Mouse (Mus musculus) kidney, adult 2 months (tissue): ENCODE results near the gene Pdhb. TPM values are rescaled to one million over a fixed set of nuclear protein-coding genes. Genes with fewer than 3 reads are reported as not detected.
"Not testable (repeated sequence)": the region's sequence is repeated elsewhere in the genome, so short reads cannot be mapped to it uniquely, and the experiment has no call there.

ENCODE experiments used
- DNase-seq: peaks from one replicate; pipeline ENCODE4 v3.0.0; 2021
- H3K27ac ChIP-seq: fragments of 200-500 bp; 2 replicates; pipeline ENCODE4 v1.5.1; 2012; ENCODE audit warnings: low read depth, low read length, control low read depth, inconsistent platforms; ENCODE audit not compliant: insufficient read depth
- H3K27me3 ChIP-seq: fragments of 200-500 bp; replicated peaks from 2 replicates; pipeline ENCODE4 v1.6.1; 2012; ENCODE audit warnings: mild to moderate bottlenecking, moderate library complexity, low read length, inconsistent platforms; ENCODE audit not compliant: control insufficient read depth, insufficient read depth
- H3K36me3 ChIP-seq: fragments of 200-500 bp; 2 replicates; pipeline ENCODE4 v1.6.1; 2012; ENCODE audit warnings: mild to moderate bottlenecking, moderate library complexity, low read length, inconsistent platforms; ENCODE audit not compliant: control insufficient read depth, insufficient read depth
- H3K4me1 ChIP-seq: fragments of 200-500 bp; 2 replicates; pipeline ENCODE4 v1.6.1; 2011; ENCODE audit warnings: low read length; ENCODE audit not compliant: control insufficient read depth, insufficient read depth
- H3K4me3 ChIP-seq: fragments of 200-500 bp; 2 replicates; pipeline ENCODE4 v1.5.1; 2011; ENCODE audit warnings: mild to moderate bottlenecking, low read depth, low read length, control low read depth; ENCODE audit not compliant: insufficient read depth
- CTCF ChIP-seq: fragments of 200-500 bp; conservative IDR thresholded peaks from 2 replicates; pipeline ENCODE4 v1.5.1; 2011; ENCODE audit warnings: low read depth, mild to moderate bottlenecking, control low read depth, low read length, moderate library complexity, mixed read lengths; ENCODE audit not compliant: insufficient read depth, insufficient read length
- POLR2A ChIP-seq: fragments of 200-500 bp; IDR thresholded peaks from one replicate; pipeline ENCODE4 v1.6.1; 2011; ENCODE audit warnings: low read depth, low read length, control low read depth
- WGBS: fragments of 180-500 bp; shearing (Covaris S2); methylation state at CpG from one replicate; pipeline ENCODE4 v1.1.7; 2018; 5-methylcytosine and 5-hydroxymethylcytosine counted together
- polyA plus RNA-seq: library from polyadenylated mRNA; depleted of rRNA; stranded (reverse); fragments of >200 nt; gene quantifications from 2 replicates; pipeline ENCODE4 v1.2.3, GENCODE M21; 2012

The Pdhb gene
- polyA plus RNA-seq, 1 experiment = 134 TPM

- H3K36me3 ChIP-seq = no peaks in the 10 kb centered on the region
- no peaks in the 10 kb centered on the region for H3K27me3 ChIP-seq
- peaks cover 3% of the 10 kb centered on the region; the same call in 1 of the 2 replicates for H3K4me1 ChIP-seq
- H3K27ac ChIP-seq = no peak overlapping the region
- no peak overlapping the region for H3K4me3 ChIP-seq
- no peak for DNase-seq
- no peak for TF ChIP-seq POLR2A
- no peak for TF ChIP-seq CTCF
- 86% methylated on average over 8 of the region's 8 CpGs for WGBS
Measured at GRCm38 (mm10) chr14:8132789-8133188, 40.0 kb downstream of the Pdhb start.

GRCm38 (mm10) chr14:8127971-8128370 is 44.9 kb downstream of the Pdhb start:
- TF ChIP-seq POLR2A = no peak
- no peak for TF ChIP-seq CTCF
- WGBS = 75% methylated on average over 5 of the region's 5 CpGs
- Histone ChIP-seq H3K4me1 (no peaks in the 10 kb centered on the region), H3K4me3 (no peak overlapping the region), H3K27ac (no peak overlapping the region), H3K27me3 (no peaks in the 10 kb centered on the region), H3K36me3 (no peaks in the 10 kb centered on the region)
- DNase-seq = no peak

GRCm38 (mm10) chr14:8124046-8124881 is 48.6 kb downstream of the Pdhb start:
- H3K4me3 ChIP-seq = no peak overlapping the region
- no peak for DNase-seq
- H3K4me1 ChIP-seq = no peaks in the 10 kb centered on the region
- no peaks in the 10 kb centered on the region for H3K36me3 ChIP-seq
- no peaks in the 10 kb centered on the region for H3K27me3 ChIP-seq
- WGBS = 74% methylated on average over 7 of the region's 7 CpGs
- no peak overlapping the region for H3K27ac ChIP-seq
- TF ChIP-seq POLR2A (no peak), CTCF (no peak)

DNA sequence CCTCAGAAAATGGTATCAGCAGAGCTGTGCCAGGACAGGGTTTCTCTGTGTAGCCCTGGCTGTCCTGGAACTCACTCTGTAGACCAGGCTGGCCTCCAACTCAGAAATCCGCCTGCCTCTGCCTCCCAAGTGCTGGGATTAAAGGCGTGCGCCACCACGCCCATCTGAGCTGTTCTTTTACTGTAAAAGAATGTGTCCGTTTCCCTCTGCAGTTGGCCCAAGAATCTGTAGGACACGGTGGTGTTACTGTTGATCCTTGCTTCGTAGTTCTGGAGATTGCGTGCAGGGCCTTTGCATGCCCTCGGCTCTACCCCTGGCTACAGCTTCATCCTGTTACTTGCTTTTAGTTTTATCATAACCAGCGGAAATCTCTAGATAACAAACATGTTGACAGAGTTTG is 49.2 kb downstream of the Pdhb start:
- not testable (repeated sequence) for H3K4me1 ChIP-seq, H3K27me3 ChIP-seq, H3K36me3 ChIP-seq, H3K27ac ChIP-seq, DNase-seq, H3K4me3 ChIP-seq
- 96% methylated on average over 10 of the region's 10 CpGs for WGBS

DNA sequence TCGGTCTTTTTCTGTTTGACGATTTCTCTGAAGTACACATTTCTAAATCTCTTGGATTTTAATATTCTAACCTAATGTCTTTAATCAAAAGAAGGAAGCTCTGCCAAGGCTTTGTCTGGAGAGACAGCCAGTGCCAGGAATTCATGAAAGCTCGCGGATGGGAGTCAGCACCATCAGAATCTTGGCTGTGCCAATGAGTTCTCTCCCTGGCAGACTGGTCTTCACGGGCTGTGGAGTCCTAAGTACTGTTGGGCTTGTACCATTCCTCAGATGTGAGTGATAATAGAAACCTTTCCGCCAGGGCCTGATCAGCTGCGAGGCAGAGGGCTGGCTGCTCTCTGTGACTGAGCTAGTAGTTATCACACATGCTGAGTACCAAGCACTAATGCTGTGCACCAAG is 49.7 kb downstream of the Pdhb start:
- no peak overlapping the region for H3K4me3 ChIP-seq
- no peaks in the 10 kb centered on the region for H3K36me3 ChIP-seq
- no peak for DNase-seq
- WGBS = 79% methylated on average over 7 of the region's 7 CpGs
- H3K4me1 ChIP-seq = no peaks in the 10 kb centered on the region
- no peak overlapping the region for H3K27ac ChIP-seq
- TF ChIP-seq POLR2A = no peak
- TF ChIP-seq CTCF = no peak
- H3K27me3 ChIP-seq = no peaks in the 10 kb centered on the region

GRCm38 (mm10) chr14:8119904-8120303 is 52.9 kb downstream of the Pdhb start:
- H3K27ac ChIP-seq = no peak overlapping the region
- no peaks in the 10 kb centered on the region for H3K36me3 ChIP-seq
- DNase-seq = no peak
- H3K27me3 ChIP-seq = no peaks in the 10 kb centered on the region
- 69% methylated on average over 3 of the region's 3 CpGs for WGBS
- no peak overlapping the region for H3K4me3 ChIP-seq
- no peak for TF ChIP-seq POLR2A
- TF ChIP-seq CTCF = no peak
- H3K4me1 ChIP-seq = no peaks in the 10 kb centered on the region

- H3K36me3 ChIP-seq = no peaks in the 10 kb centered on the region
- TF ChIP-seq CTCF = no peak
- TF ChIP-seq POLR2A = no peak
- no peaks in the 10 kb centered on the region for H3K4me1 ChIP-seq
- no peak overlapping the region for H3K4me3 ChIP-seq
- DNase-seq = no peak
- H3K27ac ChIP-seq = no peak overlapping the region
- WGBS = 92% methylated on average over 5 of the region's 5 CpGs
- no peaks in the 10 kb centered on the region for H3K27me3 ChIP-seq
Measured at GRCm38 (mm10) chr14:8119454-8119853, 53.4 kb downstream of the Pdhb start.
